22 mouse cellular contexts compared by ENCODE assay signal in genomic region chr2:74847516-74847915, GRCm38 (mm10). TPM values are rescaled to one million over a fixed set of nuclear protein-coding genes. Genes with fewer than 3 reads are reported as not detected.
DNase-seq lines count a peak whose midpoint lies in the region; ATAC-seq and TF ChIP-seq lines count a peak whose summit lies in the region.
"Had no signal": no experiment of that assay in that cellular context is flagged by ENCODE, and none has a peak within 500 bp of the region (broad histone marks: within the 10 kb centered on the region; RNA-seq: fewer than 3 reads in every experiment).

No protein-coding gene starts in this region.

- no peaks in the 10 kb centered on the region for H3K36me3 ChIP-seq in hindbrain, embryonic 12.5 days
- no peaks in the 10 kb centered on the region for H3K36me3 ChIP-seq in hindbrain, embryonic 10.5 days
- no peaks in the 10 kb centered on the region for H3K36me3 ChIP-seq in limb, embryonic 10.5 days
- H3K36me3 ChIP-seq in neural tube, embryonic 13.5 days, result no peaks in the 10 kb centered on the region
- H3K36me3 ChIP-seq: intestine, embryonic 15.5 days; limb, embryonic 13.5 days; lung, embryonic 15.5 days had no signal

- no peaks in the 10 kb centered on the region; the same call in 1 of the 2 replicates for H3K4me1 ChIP-seq in hindbrain, embryonic 12.5 days
- H3K4me1 ChIP-seq in hindbrain, embryonic 10.5 days (replicated peaks), result no peaks in the 10 kb centered on the region
- H3K4me1 ChIP-seq in limb, embryonic 10.5 days, result peaks cover 14% of the 10 kb centered on the region
- peaks cover 13% of the 10 kb centered on the region for H3K4me1 ChIP-seq in neural tube, embryonic 13.5 days (replicated peaks)
- H3K4me1 ChIP-seq: embryonic facial prominence, embryonic 10.5 days; forebrain, embryonic 13.5 days; intestine, embryonic 15.5 days had no signal

- no peaks in the 10 kb centered on the region for H3K27me3 ChIP-seq in hindbrain, embryonic 12.5 days
- no peaks in the 10 kb centered on the region for H3K27me3 ChIP-seq in hindbrain, embryonic 10.5 days (ENCODE audit: insufficient read depth, poor library complexity, severe bottlenecking)
- H3K27me3 ChIP-seq in limb, embryonic 10.5 days (ENCODE audit: low read depth, poor library complexity, severe bottlenecking), result no peaks in the 10 kb centered on the region
- no peaks in the 10 kb centered on the region for H3K27me3 ChIP-seq in neural tube, embryonic 13.5 days
- H3K27me3 ChIP-seq: forebrain, embryonic 13.5 days; intestine, embryonic 15.5 days; limb, embryonic 13.5 days; lung, embryonic 15.5 days had no signal

- peak; percentile 38; the same call in 1 of the 2 replicates for ATAC-seq in hindbrain, embryonic 12.5 days (ENCODE audit: low FRiP score)
- peak; percentile 65 for ATAC-seq in neural tube, embryonic 13.5 days (ENCODE audit: low read depth)
- ATAC-seq: forebrain, embryonic 13.5 days; intestine, embryonic 15.5 days had no signal

- H3K4me3 ChIP-seq in hindbrain, embryonic 12.5 days, result no peak overlapping the region
- no peak overlapping the region for H3K4me3 ChIP-seq in hindbrain, embryonic 10.5 days
- H3K4me3 ChIP-seq in limb, embryonic 10.5 days, result no peak overlapping the region
- no peak overlapping the region for H3K4me3 ChIP-seq in neural tube, embryonic 13.5 days
- H3K4me3 ChIP-seq: embryonic facial prominence, embryonic 10.5 days; forebrain, embryonic 13.5 days; heart, adult 2 months; intestine, embryonic 15.5 days; limb, embryonic 13.5 days; lung, embryonic 15.5 days had no signal

- H3K9me3 ChIP-seq in hindbrain, embryonic 12.5 days (replicated peaks), result no peaks in the 10 kb centered on the region
- H3K9me3 ChIP-seq in hindbrain, embryonic 10.5 days, result no peaks in the 10 kb centered on the region
- no peaks in the 10 kb centered on the region for H3K9me3 ChIP-seq in limb, embryonic 10.5 days (replicated peaks)
- no peaks in the 10 kb centered on the region for H3K9me3 ChIP-seq in neural tube, embryonic 13.5 days
- H3K9me3 ChIP-seq: embryonic facial prominence, embryonic 10.5 days; forebrain, embryonic 13.5 days; intestine, embryonic 15.5 days; limb, embryonic 13.5 days; lung, embryonic 15.5 days had no signal

- no peak overlapping the region for H3K27ac ChIP-seq in hindbrain, embryonic 12.5 days
- no peak overlapping the region for H3K27ac ChIP-seq in hindbrain, embryonic 10.5 days
- H3K27ac ChIP-seq in limb, embryonic 10.5 days, result no peak overlapping the region
- no peak overlapping the region; the same call in 1 of the 2 replicates for H3K27ac ChIP-seq in neural tube, embryonic 13.5 days (replicated peaks)
- H3K27ac ChIP-seq: embryonic facial prominence, embryonic 10.5 days; forebrain, embryonic 13.5 days; heart, adult 2 months; intestine, embryonic 15.5 days; limb, embryonic 13.5 days; lung, embryonic 15.5 days had no signal

- H3K9ac ChIP-seq in hindbrain, embryonic 12.5 days, result no peak overlapping the region
- no peak overlapping the region for H3K9ac ChIP-seq in neural tube, embryonic 13.5 days
- H3K9ac ChIP-seq: forebrain, embryonic 13.5 days; intestine, embryonic 15.5 days; limb, embryonic 13.5 days; lung, embryonic 15.5 days had no signal

- DNase-seq in hindbrain, embryonic 10.5 days (ENCODE audit: low spot score), result no peak
- DNase-seq in brain, embryonic 14.5 days (ENCODE audit: low read depth), result peak; percentile 7
- DNase-seq in limb, embryonic 10.5 days (ENCODE audit: low spot score), result peak; percentile 36
- no peak for DNase-seq in kidney, postnatal 36 days
- DNase-seq in thymus, postnatal 10 days (ENCODE audit: low spot score in 2 of 2), result no peak
- DNase-seq in lung, adult 18-20 months, result no peak
- DNase-seq: cerebellum, postnatal 10 days; gastrocnemius, postnatal 10 days; heart, adult 2 months; heart, postnatal 36 days; kidney, adult 9 months; kidney, postnatal 25 days; lung, postnatal 4 days; thymus, postnatal 25 days had no signal

- TF ChIP-seq POLR2A in brain, embryonic 14.5 days (IDR thresholded peaks at IDR 0.05; ENCODE audit: borderline replicate concordance, extremely low read depth, insufficient read depth, insufficient read length, poor library complexity, severe bottlenecking), result no peak

- WGBS in hindbrain, embryonic 12.5 days, result 56% methylated on average over 2 of the region's 2 CpGs
- WGBS in hindbrain, embryonic 10.5 days, result 84% methylated on average over 2 of the region's 2 CpGs
- WGBS in limb, embryonic 10.5 days, result 21% methylated on average over 2 of the region's 2 CpGs
- WGBS in neural tube, embryonic 13.5 days, result 26% methylated on average over 2 of the region's 2 CpGs

- TF ChIP-seq CTCF in brain, embryonic 14.5 days (IDR thresholded peaks at IDR 0.05; ENCODE audit: borderline replicate concordance, extremely low read depth, insufficient read depth, insufficient read length), result no peak

- H3K4me2 ChIP-seq in hindbrain, embryonic 12.5 days (replicated peaks), result no peak overlapping the region
- H3K4me2 ChIP-seq in neural tube, embryonic 13.5 days, result no peak overlapping the region
- H3K4me2 ChIP-seq: forebrain, embryonic 13.5 days; intestine, embryonic 15.5 days; limb, embryonic 13.5 days; lung, embryonic 15.5 days; midbrain, embryonic 11.5 days had no signal

RNA-seq across cellular contexts. Expression of gene Mtx2, which starts 21.9 kb away (rescaled TPM):
- 131 TPM in 2 replicates for polyA plus RNA-seq in hindbrain, embryonic 12.5 days (2016; fragmentation: Nextera tagmentation; extraction: Ambion mirVana)
- 106 and 111 TPM in 2 replicates for polyA plus RNA-seq in hindbrain, embryonic 10.5 days (2016; fragmentation: Nextera tagmentation; extraction: Ambion mirVana)
- 75.7 and 84.2 TPM in 2 replicates for polyA plus RNA-seq in brain, embryonic 14.5 days (2012; rRNA removed)
- polyA plus RNA-seq in limb, embryonic 10.5 days (2016; fragmentation: Nextera tagmentation; extraction: Ambion mirVana), result 128 and 140 TPM in 2 replicates
- 156 and 166 TPM in 2 replicates for polyA plus RNA-seq in neural tube, embryonic 13.5 days (2015; fragmentation: Nextera tagmentation; extraction: Ambion mirVana)

Comparison
In these comparisons a context has a peak if more than half of its experiments do, and no peak if none do; other contexts are left out.
1. DNase-seq: peak in brain, embryonic 14.5 days (single experiment) and limb, embryonic 10.5 days (single experiment); none in hindbrain, embryonic 10.5 days (single experiment), kidney, postnatal 36 days (0 of 2), thymus, postnatal 10 days (0 of 2) and lung, adult 18-20 months (0 of 2).